Mouse (Mus musculus) heart, adult 9 months (tissue): Measurements from ENCODE around the gene Sarnp.
"Not testable (repeated sequence)": the region's sequence is repeated elsewhere in the genome, so short reads cannot be mapped to it uniquely, and the experiment has no call there.

Source experiments
- DNase-seq, 2 experiments: peaks; one replicate each; pipeline ENCODE4 v3.0.0; 2022; ENCODE audit warnings: low spot score in 2 of 2

The Sarnp gene

GRCm38 (mm10) chr10:128821358-128822056, 4.4 kb downstream of the Sarnp start, which contains the start of gene Ormdl2:
Gene Ormdl2, minus strand, starts transcription at chr10:128821645.
- DNase-seq = peak; percentile 99

GRCm38 (mm10) chr10:128822135-128822534, 5.0 kb downstream of the Sarnp start:
- DNase-seq = no peak

GRCm38 (mm10) chr10:128823087-128823486, 6.0 kb downstream of the Sarnp start:
- not testable (repeated sequence) for DNase-seq

DNA sequence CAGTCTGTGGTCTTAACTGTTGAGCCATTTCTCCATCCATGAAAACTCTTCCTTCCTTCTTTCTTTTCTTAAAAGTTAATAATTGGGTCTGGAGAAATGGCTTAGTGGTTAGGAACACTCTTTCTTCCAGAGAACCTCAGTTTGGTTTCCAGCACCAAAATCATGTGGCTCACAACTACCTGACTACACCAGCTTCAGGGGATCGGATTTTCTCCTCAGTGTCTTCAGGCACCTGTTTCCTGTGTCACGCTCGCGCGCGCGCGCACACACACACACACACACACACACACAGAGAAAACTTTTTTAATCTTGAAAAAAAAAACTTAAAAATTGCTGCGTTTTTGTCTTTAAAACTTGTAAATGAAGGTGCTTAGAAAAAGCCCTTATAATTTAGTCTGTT, 6.7 kb downstream of the Sarnp start:
- DNase-seq = no peak

DNA sequence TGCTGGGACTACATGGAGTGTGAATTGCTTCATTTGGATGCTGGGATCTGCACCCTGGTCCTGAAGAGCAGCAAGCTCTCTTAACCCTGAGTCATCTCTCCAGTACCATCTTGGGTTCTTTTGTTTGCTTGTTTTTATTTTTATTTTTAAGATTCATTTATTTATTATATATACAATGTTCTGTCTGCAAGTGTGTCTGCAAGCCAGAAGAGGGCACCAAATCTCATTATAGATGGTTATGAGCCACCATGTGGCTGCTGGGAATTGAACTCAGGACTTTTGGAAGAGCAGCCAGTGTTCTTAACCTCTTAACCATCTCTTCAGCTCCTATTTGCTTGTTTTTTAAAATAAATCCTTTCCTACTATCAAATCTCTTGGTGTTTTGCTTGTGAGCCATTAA, 20.3 kb downstream of the Sarnp start:
- no peak for DNase-seq

- DNase-seq = no peak
Observed at GRCm38 (mm10) chr10:128839434-128839833, 22.3 kb downstream of the Sarnp start.

GRCm38 (mm10) chr10:128840612-128841011, 23.5 kb downstream of the Sarnp start:
- DNase-seq = no peak

DNA sequence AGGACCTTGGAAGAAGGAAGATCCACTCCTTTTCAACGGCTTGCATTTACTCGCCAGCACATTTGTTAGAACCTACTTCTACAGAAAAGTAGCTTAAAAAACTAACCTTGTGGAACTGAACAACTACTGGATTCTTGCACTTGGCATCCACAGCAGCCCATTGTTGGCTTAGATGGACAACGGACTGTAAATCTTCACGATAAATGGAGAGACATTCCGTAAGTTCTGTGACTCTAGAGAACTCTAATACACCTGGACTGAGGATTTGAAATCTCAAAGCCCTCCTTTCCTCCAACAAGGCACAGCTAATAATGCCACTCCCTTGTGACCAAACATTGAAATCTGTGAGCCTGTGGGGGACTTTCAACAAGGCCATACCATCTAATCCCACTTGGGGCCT, 26.1 kb downstream of the Sarnp start:
- DNase-seq = no peak

- DNase-seq = peak in 1 of 2 experiments; percentile 1
Observed at GRCm38 (mm10) chr10:128845516-128845915, 28.4 kb downstream of the Sarnp start.

DNA sequence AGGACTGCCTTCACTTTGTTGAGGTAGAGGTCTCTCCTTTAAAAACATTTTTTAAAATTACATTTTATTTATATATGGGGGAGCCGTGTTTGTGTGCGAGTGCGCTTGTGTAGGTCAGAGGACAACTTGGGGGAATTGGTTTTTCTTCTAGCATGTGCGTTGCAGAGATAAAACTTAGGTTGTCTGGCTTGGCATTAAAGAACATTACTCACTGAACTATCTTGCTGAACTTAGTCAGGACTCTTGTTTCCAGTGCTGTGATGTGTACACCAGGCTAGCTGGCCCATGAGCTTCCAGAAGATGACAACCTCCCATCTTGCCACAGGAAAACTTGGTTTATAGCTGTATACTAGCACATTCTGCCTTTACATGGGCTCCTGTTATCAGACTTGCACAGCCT, 29.5 kb downstream of the Sarnp start:
- no peak for DNase-seq

DNA sequence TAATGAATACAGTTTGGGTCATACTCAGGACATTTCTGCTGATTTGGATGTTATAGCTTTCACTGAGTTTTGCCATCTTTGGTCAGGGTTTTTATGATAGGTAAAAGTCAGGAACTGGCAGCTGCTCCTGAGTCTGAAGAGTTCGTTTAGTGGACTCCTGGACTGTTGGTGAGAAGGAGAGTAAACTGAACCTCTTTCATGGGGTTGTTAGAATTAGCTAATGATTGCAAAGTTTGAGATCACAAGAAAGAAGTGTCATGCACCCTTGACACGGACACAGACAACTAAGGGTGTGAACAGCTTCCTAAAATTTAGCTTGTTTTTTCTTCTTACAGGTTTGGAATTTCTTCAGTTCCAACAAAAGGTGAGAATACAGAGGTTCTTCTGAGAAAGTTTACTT, 31.3 kb downstream of the Sarnp start:
- DNase-seq = no peak

DNA sequence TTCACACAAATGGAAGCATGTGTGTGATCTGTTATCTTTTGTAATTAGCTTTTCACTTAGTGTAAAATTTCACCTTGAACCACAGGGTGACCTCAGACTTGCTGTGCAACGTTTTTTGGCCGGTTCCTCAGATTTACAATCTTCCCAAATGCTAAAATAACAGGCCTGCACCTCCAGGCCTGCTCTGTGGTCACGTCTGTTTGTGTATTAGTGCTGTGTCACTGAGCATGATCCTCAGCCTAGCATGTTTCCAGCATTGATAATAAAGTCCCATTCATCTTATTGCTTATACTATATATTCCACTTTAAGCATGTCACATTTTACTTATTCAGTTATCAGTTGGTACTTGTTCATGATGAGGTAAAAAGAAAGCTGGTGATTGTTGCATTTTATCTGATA, 33.2 kb downstream of the Sarnp start:
- DNase-seq = no peak

DNA sequence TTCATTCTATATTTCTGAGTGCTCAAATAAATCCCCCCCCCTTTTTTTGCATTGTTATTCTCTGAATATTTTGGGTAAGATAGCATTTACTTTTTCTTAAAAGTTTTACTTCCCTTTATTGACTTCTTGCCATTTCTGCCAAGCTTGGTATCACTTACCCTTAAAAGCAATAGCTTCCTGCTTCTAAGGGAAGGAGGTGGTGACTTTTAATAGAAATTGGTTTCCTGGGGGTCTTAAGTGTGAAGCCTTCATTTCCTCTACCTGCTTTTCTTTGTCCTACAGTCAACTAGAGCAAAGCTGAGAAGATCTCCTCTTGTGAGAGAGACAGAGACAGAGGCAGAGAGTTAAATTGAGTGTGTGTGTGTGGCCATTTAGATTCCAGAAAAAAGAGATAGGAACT, 44.0 kb downstream of the Sarnp start:
- no peak for DNase-seq

DNA sequence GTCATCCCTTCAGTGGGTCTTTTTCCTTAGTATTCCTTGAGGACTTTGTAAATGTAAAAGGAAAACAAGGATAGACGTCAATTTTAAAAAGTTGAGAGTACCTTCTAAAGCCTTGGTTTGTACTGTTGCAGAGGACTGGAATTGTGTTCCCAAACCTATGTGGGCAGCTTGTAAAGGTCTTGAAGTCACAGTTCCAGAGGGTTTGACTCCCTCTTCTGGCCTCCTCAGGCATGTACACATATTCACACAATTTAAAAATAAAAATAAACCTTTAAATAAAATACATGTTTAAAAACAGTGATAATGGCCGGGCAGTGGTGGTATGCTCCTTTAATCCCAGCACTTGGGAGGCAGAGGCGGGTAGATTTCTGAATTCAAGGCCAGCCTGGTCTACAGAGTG, 48.9 kb downstream of the Sarnp start:
- no peak for DNase-seq

DNA sequence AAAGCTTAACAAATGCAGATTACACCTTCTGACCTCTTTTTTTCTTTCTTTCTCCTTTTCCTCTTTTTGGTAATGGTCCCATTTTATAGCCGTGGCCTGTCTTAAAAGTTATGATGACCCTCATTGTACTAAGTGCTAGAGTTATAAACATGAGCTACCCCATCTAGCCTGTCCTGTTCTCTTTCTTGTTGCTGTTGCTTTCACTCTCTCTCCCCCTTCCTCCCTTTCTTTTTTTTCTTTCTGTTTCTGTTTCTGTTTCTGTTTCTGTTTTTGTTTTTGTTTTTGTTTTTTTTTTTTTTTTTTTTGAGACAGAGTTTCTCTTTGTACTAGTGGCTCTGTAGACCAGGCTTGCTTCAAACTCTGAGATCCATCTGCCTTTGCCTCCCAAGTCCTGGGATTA, 49.4 kb downstream of the Sarnp start:
- no peak for DNase-seq

- DNase-seq = no peak
Observed at GRCm38 (mm10) chr10:128870341-128870740, 53.2 kb downstream of the Sarnp start.

DNA sequence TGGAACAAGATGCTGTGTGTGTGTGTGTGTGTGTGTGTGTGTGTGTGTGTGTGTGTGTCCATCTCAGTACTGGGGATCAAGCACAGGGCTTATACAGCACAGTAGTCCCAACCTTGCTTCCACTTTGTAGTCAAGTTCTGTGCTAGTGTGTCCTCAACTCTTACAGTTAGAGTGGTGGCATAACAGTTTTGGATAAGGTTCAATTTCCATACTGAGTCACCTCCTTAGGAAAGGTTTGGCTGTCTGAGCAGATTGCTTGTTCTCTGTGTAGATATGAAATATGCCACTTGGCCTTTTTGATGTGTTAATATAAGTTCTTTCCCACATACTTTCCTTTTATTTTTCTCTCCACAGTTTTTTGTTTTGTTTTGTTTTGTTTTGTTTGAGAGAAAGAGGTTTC, 61.2 kb downstream of the Sarnp start:
- no peak for DNase-seq

DNA sequence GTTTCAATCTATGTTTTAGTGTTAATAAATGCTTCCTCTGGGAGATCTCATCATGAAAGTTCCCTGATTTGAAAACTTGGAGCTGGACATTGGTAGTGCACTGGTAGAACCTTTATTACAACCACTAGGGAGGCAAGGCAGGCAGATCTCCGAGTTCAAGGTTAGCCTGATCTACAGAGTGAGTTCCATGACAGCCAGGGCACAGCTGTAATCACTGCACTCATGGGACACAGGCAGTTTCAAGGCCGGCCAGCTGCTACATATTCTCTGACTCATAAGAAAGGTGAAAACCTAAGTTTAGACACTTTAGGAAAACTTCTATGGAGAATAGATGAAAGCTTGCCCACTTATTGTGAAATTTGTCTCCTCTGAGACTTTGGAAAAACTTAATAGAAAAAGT, 61.7 kb downstream of the Sarnp start:
- no peak for DNase-seq

- no peak for DNase-seq
Observed at GRCm38 (mm10) chr10:128882067-128882466, 64.9 kb downstream of the Sarnp start.

DNA sequence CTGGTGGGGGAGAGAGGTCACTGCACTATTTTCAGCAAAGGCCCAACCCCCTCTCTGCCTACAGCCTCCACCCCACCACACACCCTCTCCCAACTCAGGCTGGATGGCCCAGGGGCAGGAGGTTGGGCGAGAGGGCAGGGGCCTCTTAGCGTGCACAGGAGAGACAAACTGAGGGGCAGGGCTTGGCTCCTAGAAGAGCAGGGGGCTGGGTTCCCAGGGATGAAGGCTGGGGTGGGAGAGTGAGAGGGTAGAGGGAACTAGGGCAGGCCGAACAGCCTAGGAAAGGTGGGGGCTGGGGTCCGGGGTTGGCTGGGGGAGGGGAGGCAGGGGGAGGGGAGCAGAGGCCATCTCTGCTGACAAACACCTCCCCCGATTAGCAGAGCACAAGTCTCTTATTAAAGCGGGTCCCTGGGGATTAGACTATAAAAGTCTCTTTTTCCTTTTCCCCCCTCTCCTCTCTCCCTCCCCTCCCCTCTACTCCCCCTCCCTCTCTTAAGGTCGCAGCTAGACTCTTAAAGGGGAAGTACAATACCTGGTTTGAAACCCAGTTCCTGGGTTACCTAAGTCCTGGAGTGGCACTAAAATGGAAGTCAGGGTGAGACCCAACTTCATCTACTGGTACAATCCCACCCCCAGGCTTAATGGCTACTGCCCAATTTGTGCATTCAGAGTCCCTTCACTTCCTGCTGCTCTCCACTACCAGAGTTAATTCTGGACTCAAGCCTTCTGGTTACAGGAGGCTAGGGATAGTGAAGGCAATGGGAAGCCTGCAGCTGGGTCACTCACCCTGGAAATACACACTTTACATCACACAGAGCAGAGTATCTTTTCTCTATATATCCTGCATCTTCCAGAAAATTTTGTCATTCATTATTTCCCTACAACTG, 72.1 kb downstream of the Sarnp start:
- peak in 1 of 2 experiments; percentile 8 for DNase-seq

GRCm38 (mm10) chr10:128889846-128890245, 72.7 kb downstream of the Sarnp start:
- no peak for DNase-seq

DNA sequence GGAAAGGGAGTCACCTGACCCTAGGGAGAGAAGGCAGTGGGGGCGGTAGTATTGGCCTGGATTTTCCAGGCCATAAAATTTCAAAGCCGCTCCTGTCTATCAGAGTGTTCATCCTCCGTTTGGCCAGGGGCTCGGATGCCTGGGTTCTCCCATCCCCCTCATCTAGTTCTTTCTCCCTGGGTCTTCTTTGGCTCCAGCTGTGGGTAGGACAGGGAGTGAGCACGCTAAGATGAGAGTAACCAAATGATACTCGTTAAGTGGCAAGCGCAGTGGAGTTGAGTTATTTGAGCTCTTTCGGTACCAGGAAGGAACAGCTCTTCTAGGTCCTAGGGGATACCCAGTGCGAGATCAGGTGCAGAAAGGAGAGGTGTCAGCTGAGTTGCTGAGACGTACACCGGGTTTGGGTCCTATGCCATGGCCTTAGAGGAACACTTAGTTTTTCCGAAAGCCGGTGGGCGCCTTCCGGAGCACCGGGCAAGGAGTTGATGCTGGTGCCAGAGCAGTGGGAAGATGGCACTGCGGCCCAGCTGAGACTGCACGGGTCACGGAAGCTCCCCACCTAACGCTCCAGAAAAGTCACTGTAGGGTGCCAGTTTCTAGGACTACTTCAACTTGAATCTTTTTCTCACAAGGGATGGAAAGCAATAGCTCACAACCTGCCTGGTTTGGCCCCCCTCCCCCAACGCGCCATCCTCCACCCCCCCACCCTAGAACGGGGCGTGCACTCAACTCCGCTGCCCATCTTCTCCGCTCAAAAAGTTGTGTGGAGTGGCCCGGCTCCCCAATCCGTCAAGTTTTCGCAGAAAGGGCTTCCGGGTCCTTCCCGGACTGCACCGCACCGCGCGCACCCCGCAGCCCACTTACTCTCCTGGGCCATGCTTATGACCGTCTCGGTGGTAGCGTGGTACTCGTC, 73.5 kb downstream of the Sarnp start:
- DNase-seq = no peak
